In the genomic region with DNA sequence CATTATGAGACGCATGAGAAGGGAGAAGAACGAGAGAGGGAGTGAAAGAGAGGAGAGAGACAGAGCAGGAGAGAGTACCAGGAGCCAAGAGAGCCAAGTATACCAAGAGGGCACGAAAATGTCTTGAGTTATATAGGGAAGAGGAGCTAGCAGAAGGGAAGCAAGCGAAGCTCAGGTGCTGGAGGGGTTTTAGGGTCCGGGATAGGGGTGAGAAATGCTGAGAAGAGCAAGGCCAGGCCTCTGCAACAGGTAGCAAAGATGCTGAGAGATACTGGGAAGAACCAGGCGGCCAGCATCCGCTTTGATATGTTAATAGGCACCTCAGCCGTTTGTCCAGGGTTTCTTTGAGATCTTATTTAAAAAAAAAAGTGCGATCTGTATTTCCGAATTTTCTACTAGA, we compare ENCODE assay signal across 8 mouse cellular contexts. TPM values are rescaled to one million over a fixed set of nuclear protein-coding genes. Genes with fewer than 3 reads are reported as not detected.
A peak's percentile ranks its signal among the peaks of the same experiment; 100 is the strongest.
DNase-seq lines count a peak whose midpoint lies in the region; ATAC-seq and TF ChIP-seq lines count a peak whose summit lies in the region.

No protein-coding gene starts in this region.

- no peak for TF ChIP-seq CTCF in cerebellum, adult 2 months (IDR thresholded peaks at IDR 0.05; ENCODE audit: borderline replicate concordance, insufficient read depth, low read depth, low read length)

- no peaks in the 10 kb centered on the region for H3K27me3 ChIP-seq in cerebellum, adult 2 months (ENCODE audit: control insufficient read depth, insufficient read depth, low read length)
- no peaks in the 10 kb centered on the region for H3K27me3 ChIP-seq in hindbrain, embryonic 11.5 days (ENCODE audit: control insufficient read depth, insufficient read depth, low read length)

- no peak overlapping the region for H3K27ac ChIP-seq in cerebellum, adult 2 months (ENCODE audit: insufficient read depth, low read length)
- peak overlapping the region; percentile 92 for H3K27ac ChIP-seq in hindbrain, embryonic 11.5 days (ENCODE audit: low read depth, low read length)

- peak overlapping the region; percentile 85 for H3K9ac ChIP-seq in hindbrain, embryonic 11.5 days (ENCODE audit: low read depth, low read length)

- peak; percentile 38 for ATAC-seq in hindbrain, embryonic 11.5 days (ENCODE audit: low FRiP score)
- ATAC-seq in megakaryocyte-erythroid progenitor cell, adult 5-6 weeks (replicated peaks; ENCODE audit: low FRiP score, low TSS enrichment, poor library complexity, severe bottlenecking): no peak

- no peaks in the 10 kb centered on the region for H3K9me3 ChIP-seq in hindbrain, embryonic 11.5 days (ENCODE audit: control insufficient read depth, low read length)

- DNase-seq in cerebellum, adult 2 months: peak in 1 of 2 experiments; percentile 39
- no peak for DNase-seq in cerebellum, adult 9-11 months
- peak; percentile 65 for DNase-seq in retina, embryonic 14.5 days (ENCODE audit: low spot score)
- DNase-seq in retina, postnatal 1 day: no peak
- DNase-seq in hindbrain, embryonic 11.5 days (ENCODE audit: low spot score): peak; percentile 63
- peak; percentile 40 for DNase-seq in mesoderm, embryonic 11.5 days (ENCODE audit: low read depth, low spot score)
- DNase-seq in frontal cortex, adult 2 months (ENCODE audit: extremely low spot score in 1 of 2, low spot score in 1 of 2): no peak

- H3K4me2 ChIP-seq in hindbrain, embryonic 11.5 days (replicated peaks; ENCODE audit: low read depth, low read length): peak overlapping the region; percentile 45

- H3K4me3 ChIP-seq in cerebellum, adult 2 months (replicated peaks; ENCODE audit: insufficient read depth, low read depth, low read length): peak overlapping the region; percentile 65
- peak overlapping the region; percentile 23 for H3K4me3 ChIP-seq in hindbrain, embryonic 11.5 days (ENCODE audit: low read depth, low read length)

- no peak for TF ChIP-seq POLR2A in cerebellum, adult 2 months (IDR thresholded peaks at IDR 0.05; ENCODE audit: borderline replicate concordance, insufficient read depth, low read length)

- no peaks in the 10 kb centered on the region for H3K36me3 ChIP-seq in hindbrain, embryonic 11.5 days (ENCODE audit: control insufficient read depth, insufficient read depth, low read length)

- H3K4me1 ChIP-seq in cerebellum, adult 2 months (ENCODE audit: control insufficient read depth, insufficient read depth, low read length): peaks cover 14% of the 10 kb centered on the region; the same call in 1 of the 2 replicates
- 0 out of 2 replicates have a peak, but pooled peaks cover 3% of the 10 kb centered on the region for H3K4me1 ChIP-seq in hindbrain, embryonic 11.5 days (replicated peaks; ENCODE audit: control insufficient read depth, insufficient read depth, low read length)

- whole genome bisulfite sequencing in cerebellum, adult 2 months: 9% methylated on average over 10 of the region's 10 CpGs
- WGBS in hindbrain, embryonic 11.5 days: 16% methylated on average over 10 of the region's 10 CpGs

RNA-seq across cellular contexts. Expression of a gene that starts 6.2 kb away (rescaled TPM):
- polyA plus RNA-seq in cerebellum, adult 2 months (2012; rRNA removed): 47.5 and 49.8 TPM in 2 replicates
- polyA plus RNA-seq in hindbrain, embryonic 11.5 days (2014; fragmentation: Nextera tagmentation; extraction: Ambion mirVana): 312 and 320 TPM in 2 replicates
- total RNA-seq in megakaryocyte-erythroid progenitor cell, adult 5-6 weeks (2014; fragmentation: Nextera tagmentation): 267 and 268 TPM in 2 replicates
- 469 and 547 TPM in 2 replicates for total RNA-seq in megakaryocyte-erythroid progenitor cell, adult 5-6 weeks (2017)
- polyA plus RNA-seq in frontal cortex, adult 2 months (2012; rRNA removed): 44.1 and 47.8 TPM in 2 replicates

Comparison
In these comparisons a context has a peak if more than half of its experiments do, and no peak if none do; other contexts are left out.
1. DNase-seq: peak in retina, embryonic 14.5 days (single experiment), hindbrain, embryonic 11.5 days (single experiment) and mesoderm, embryonic 11.5 days (single experiment); none in cerebellum, adult 9-11 months (single experiment), retina, postnatal 1 day (single experiment) and frontal cortex, adult 2 months (0 of 2).